Mouse (Mus musculus): ENCODE measurements around the gene Anks1b. TPM values are rescaled to one million over a fixed set of nuclear protein-coding genes. Genes with fewer than 3 reads are reported as not detected.

Gene Anks1b
- total RNA-seq (2023) = not detected

GRCm38 (mm10) chr10:89873146-89873950, at the start of gene Anks1b:
Gene Anks1b, plus strand, starts transcription at chr10:89873509.

Other genes with a start within 250 kb of the Anks1b start
- gene Scyl2, start 187.2 kb upstream of the Anks1b start, total RNA-seq (2023) = 10 to 100 TPM; 37.3 to 42.2 TPM
- 10 to 100 TPM; 20.2 to 24.4 TPM for gene Actr6, start 141.2 kb upstream of the Anks1b start, total RNA-seq (2023)
- 10 to 100 TPM; 70.0 to 73.0 TPM for gene Uhrf1bp1l, start 128.5 kb upstream of the Anks1b start, total RNA-seq (2023)

All from T-cell, adult 66 days (primary cell).